Mouse (Mus musculus) embryonic fibroblast, embryonic 13.5 days (primary cell): ENCODE measurements around the gene Cdhr3. TPM values are rescaled to one million over a fixed set of nuclear protein-coding genes. Genes with fewer than 3 reads are reported as not detected.

Source experiments
- H3K27ac ChIP-seq: 2 replicates; pipeline ENCODE4 v1.5.1; 2012; ENCODE audit warnings: low read length, control low read depth, inconsistent platforms; ENCODE audit not compliant: insufficient read depth
- H3K4me1 ChIP-seq: 2 replicates; pipeline ENCODE4 v1.6.1; 2011; ENCODE audit warnings: low read length; ENCODE audit not compliant: control insufficient read depth, insufficient read depth
- H3K4me3 ChIP-seq: 2 replicates; pipeline ENCODE4 v1.5.1; 2011; ENCODE audit warnings: mild to moderate bottlenecking, control low read depth, low read length; ENCODE audit not compliant: insufficient read depth
- CTCF ChIP-seq: IDR thresholded peaks from 2 replicates; pipeline ENCODE4 v1.5.1; 2011; ENCODE audit warnings: mild to moderate bottlenecking, control low read depth, low read length, moderate library complexity, borderline replicate concordance; ENCODE audit not compliant: insufficient read depth
- POLR2A ChIP-seq: IDR thresholded peaks from 2 replicates; pipeline ENCODE4 v1.6.1; 2011; ENCODE audit warnings: low read depth, mild to moderate bottlenecking, control low read depth, low read length, moderate library complexity
- polyA plus RNA-seq: library from polyadenylated mRNA; stranded (reverse); fragments of >200 nt; gene quantifications from 2 replicates; pipeline ENCODE4 v1.2.4, GENCODE M21; 2011; ENCODE audit warnings: low read depth; ENCODE audit not compliant: missing spikeins, insufficient read length

The Cdhr3 gene
- polyA plus RNA-seq, 1 experiment, result not detected

GRCm38 (mm10) chr12:33118624-33119301 is 26.1 kb upstream of the Cdhr3 start:
- TF ChIP-seq POLR2A (no peak), CTCF (no peak)
- no peak overlapping the region for H3K27ac ChIP-seq
- H3K4me3 ChIP-seq, result no peak overlapping the region
- no peaks in the 10 kb centered on the region for H3K4me1 ChIP-seq

- Histone ChIP-seq H3K27ac (peak overlapping the region; percentile 35), H3K4me1 (peaks cover 9% of the 10 kb centered on the region; the same call in 1 of the 2 replicates), H3K4me3 (no peak overlapping the region)
- no peak for TF ChIP-seq POLR2A
- no peak for TF ChIP-seq CTCF
These were observed 18.3 kb upstream of the Cdhr3 start for GRCm38 (mm10) chr12:33110894-33111471.

GRCm38 (mm10) chr12:33109531-33109930 is 16.9 kb upstream of the Cdhr3 start:
- peaks cover 9% of the 10 kb centered on the region; the same call in 1 of the 2 replicates for H3K4me1 ChIP-seq
- TF ChIP-seq POLR2A, result no peak
- peak; percentile 27; the same call in 1 of the 2 replicates for TF ChIP-seq CTCF
- no peak overlapping the region for H3K4me3 ChIP-seq
- no peak overlapping the region for H3K27ac ChIP-seq

GRCm38 (mm10) chr12:33106438-33107167 is 13.9 kb upstream of the Cdhr3 start:
- Histone ChIP-seq H3K4me1 (peaks cover 8% of the 10 kb centered on the region), H3K4me3 (no peak overlapping the region), H3K27ac (no peak overlapping the region)
- TF ChIP-seq CTCF (no peak), POLR2A (no peak)

GRCm38 (mm10) chr12:33105724-33106123 is 13.0 kb upstream of the Cdhr3 start:
- Histone ChIP-seq H3K4me3 (no peak overlapping the region), H3K4me1 (peaks cover 6% of the 10 kb centered on the region), H3K27ac (no peak overlapping the region)
- TF ChIP-seq POLR2A, result no peak
- TF ChIP-seq CTCF, result no peak

- H3K4me1 ChIP-seq, result peaks cover 7% of the 10 kb centered on the region
- H3K4me3 ChIP-seq, result no peak overlapping the region
- no peak overlapping the region for H3K27ac ChIP-seq
- TF ChIP-seq POLR2A (no peak), CTCF (no peak)
These were observed 9.9 kb upstream of the Cdhr3 start for GRCm38 (mm10) chr12:33102342-33103115.

- no peak overlapping the region for H3K4me3 ChIP-seq
- H3K27ac ChIP-seq, result no peak overlapping the region
- no peak for TF ChIP-seq CTCF
- TF ChIP-seq POLR2A, result no peak
- H3K4me1 ChIP-seq, result peaks cover 7% of the 10 kb centered on the region
These were observed 9.0 kb upstream of the Cdhr3 start for GRCm38 (mm10) chr12:33101627-33102026.

GRCm38 (mm10) chr12:33096017-33096416 is 3.3 kb upstream of the Cdhr3 start:
- TF ChIP-seq POLR2A, result no peak
- TF ChIP-seq CTCF, result no peak
- 0 out of 2 replicates have a peak, but pooled peaks cover 3% of the 10 kb centered on the region for H3K4me1 ChIP-seq
- no peak overlapping the region for H3K4me3 ChIP-seq
- H3K27ac ChIP-seq, result no peak overlapping the region

GRCm38 (mm10) chr12:33092196-33092595 is 479 bp downstream of the Cdhr3 start:
- Histone ChIP-seq H3K27ac (no peak overlapping the region), H3K4me1 (no peaks in the 10 kb centered on the region), H3K4me3 (no peak overlapping the region)
- TF ChIP-seq CTCF (no peak), POLR2A (no peak)
